Mouse (Mus musculus) liver, postnatal 0 days (tissue): Measurements from ENCODE around the gene Cops4. TPM values are rescaled to one million over a fixed set of nuclear protein-coding genes. Genes with fewer than 3 reads are reported as not detected.

ENCODE experiments used
- ATAC-seq: fragments of 200-750 bp; cut with Nextera tagmentation; 2 replicates; pipeline ENCODE4 v1.8.0; 2017; ENCODE audit warnings: mild to moderate bottlenecking, moderate library complexity
- DNase-seq: peaks from one replicate; pipeline ENCODE4 v3.0.0-alpha.2; 2016
- H3K27ac ChIP-seq: fragments of 300-500 bp; sonication (generic); 2 replicates; pipeline ENCODE4 v1.5.1; 2014; ENCODE audit warnings: antibody characterized with exemption, moderate library complexity, mild to moderate bottlenecking, low read depth
- H3K27me3 ChIP-seq: fragments of 300-500 bp; sonication (generic); 2 replicates; pipeline ENCODE4 v1.6.1; 2014; ENCODE audit warnings: low read length, control low read depth, mixed read lengths; ENCODE audit not compliant: insufficient read depth
- H3K36me3 ChIP-seq: fragments of 300-500 bp; sonication (generic); replicated peaks from 2 replicates; pipeline ENCODE4 v1.6.1; 2014; ENCODE audit warnings: mild to moderate bottlenecking, control low read depth, low read length, moderate library complexity, mixed read lengths; ENCODE audit not compliant: insufficient read depth
- H3K4me1 ChIP-seq: fragments of 300-500 bp; sonication (generic); 2 replicates; pipeline ENCODE4 v1.6.1; 2014; ENCODE audit warnings: antibody characterized with exemption, mild to moderate bottlenecking, control low read depth; ENCODE audit not compliant: insufficient read depth
- H3K4me2 ChIP-seq: fragments of 300-500 bp; sonication (generic); 2 replicates; pipeline ENCODE4 v1.6.1; 2014; ENCODE audit warnings: low read depth, mild to moderate bottlenecking, low read length, moderate library complexity, mixed read lengths
- H3K4me3 ChIP-seq: fragments of 300-500 bp; sonication (generic); 2 replicates; pipeline ENCODE4 v1.5.1; 2014; ENCODE audit warnings: low read depth, low read length
- H3K9ac ChIP-seq: fragments of 300-500 bp; sonication (generic); replicated peaks from 2 replicates; pipeline ENCODE4 v1.6.1; 2014; ENCODE audit warnings: mild to moderate bottlenecking, moderate library complexity
- H3K9me3 ChIP-seq: fragments of 300-500 bp; sonication (generic); 2 replicates; pipeline ENCODE4 v1.6.1; 2016; ENCODE audit warnings: mild to moderate bottlenecking, control low read depth, low read length, mixed read lengths
- CTCF ChIP-seq: sonication (generic); IDR thresholded peaks from 2 replicates; pipeline ENCODE4 v1.5.1; 2016; ENCODE audit warnings: antibody characterized with exemption, low read depth
- EP300 ChIP-seq: IDR thresholded peaks from 2 replicates; pipeline ENCODE4 v1.6.1; 2016; ENCODE audit warnings: antibody characterized with exemption, low read depth, mild to moderate bottlenecking
- WGBS: fragments of 180-500 bp; shearing (Covaris S2); extraction: QIAGEN DNeasy Blood & Tissue Kit; methylation state at CpG from one replicate; pipeline ENCODE4 v1.1.7; 2014; ENCODE audit not compliant: insufficient replicate concordance; 5-methylcytosine and 5-hydroxymethylcytosine counted together
- polyA plus RNA-seq: library from polyadenylated mRNA; unstranded; fragments of >200 nt; fragmentation: Nextera tagmentation; extraction: Ambion mirVana; gene quantifications from 2 replicates; pipeline ENCODE4 v1.2.1, GENCODE M21; 2015

Gene Cops4
- polyA plus RNA-seq, 1 experiment from 2014 or later = 50.1 TPM

DNA sequence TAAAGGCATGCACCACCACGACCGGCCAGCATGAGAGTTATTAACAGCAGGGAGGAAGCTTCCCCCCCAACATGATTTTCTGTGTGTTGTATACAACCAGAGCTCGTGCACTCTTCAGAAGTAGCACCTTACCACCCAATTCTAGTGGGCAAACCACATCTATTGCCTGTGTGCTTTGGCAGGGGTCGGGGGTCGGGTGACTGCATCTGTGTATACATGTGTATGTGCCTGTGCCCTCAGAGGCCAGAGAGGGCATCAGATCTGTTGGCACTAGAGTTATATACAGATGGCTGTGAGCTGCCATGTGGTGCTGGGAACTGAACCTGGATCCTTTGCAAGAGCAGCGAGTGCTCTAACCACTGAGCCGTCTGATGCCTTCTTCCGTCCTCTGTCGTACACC is 6.8 kb downstream of the Cops4 start:
- H3K9me3 ChIP-seq = no peaks in the 10 kb centered on the region
- no peak overlapping the region for H3K27ac ChIP-seq
- H3K4me2 ChIP-seq = no peak overlapping the region
- H3K36me3 ChIP-seq = peaks cover 14% of the 10 kb centered on the region
- DNase-seq (no peak), ATAC-seq (no peak)
- peaks cover 10% of the 10 kb centered on the region for H3K4me1 ChIP-seq
- H3K27me3 ChIP-seq = no peaks in the 10 kb centered on the region
- TF ChIP-seq EP300 (no peak), CTCF (no peak)
- no peak overlapping the region for H3K4me3 ChIP-seq
- no peak overlapping the region for H3K9ac ChIP-seq
- WGBS = 90% methylated on average over 9 of the region's 9 CpGs

DNA sequence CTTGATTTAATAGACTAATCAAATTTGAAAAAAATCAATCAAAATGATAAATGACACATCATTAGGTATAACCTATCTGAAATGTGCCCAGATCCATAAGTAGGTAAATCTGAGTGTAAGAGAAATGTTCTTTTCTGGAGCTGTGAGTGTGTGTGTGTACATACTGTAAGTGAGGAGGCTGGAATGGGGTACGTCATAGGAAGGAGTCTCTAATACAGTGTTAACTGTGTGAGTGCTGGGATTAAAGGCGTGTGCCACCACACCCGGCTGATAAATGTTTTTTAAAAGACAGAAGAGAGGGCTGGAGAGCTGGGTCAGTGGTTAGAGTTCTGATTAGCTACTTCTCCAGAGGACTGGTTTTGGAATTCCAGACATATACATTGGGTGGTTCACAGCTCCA is 7.5 kb downstream of the Cops4 start:
- Histone ChIP-seq H3K9ac (no peak overlapping the region), H3K27me3 (no peaks in the 10 kb centered on the region), H3K4me2 (0 out of 2 replicates have a peak overlapping the region, but pooled peaks have one; percentile 22), H3K4me3 (no peak overlapping the region), H3K27ac (no peak overlapping the region; the same call in 1 of the 2 replicates), H3K4me1 (peaks cover 3% of the 10 kb centered on the region), H3K36me3 (peaks cover 21% of the 10 kb centered on the region), H3K9me3 (no peaks in the 10 kb centered on the region)
- TF ChIP-seq EP300 (no peak), CTCF (no peak)
- 37% methylated on average over 3 of the region's 3 CpGs for WGBS
- DNase-seq (no peak), ATAC-seq (no peak)

DNA sequence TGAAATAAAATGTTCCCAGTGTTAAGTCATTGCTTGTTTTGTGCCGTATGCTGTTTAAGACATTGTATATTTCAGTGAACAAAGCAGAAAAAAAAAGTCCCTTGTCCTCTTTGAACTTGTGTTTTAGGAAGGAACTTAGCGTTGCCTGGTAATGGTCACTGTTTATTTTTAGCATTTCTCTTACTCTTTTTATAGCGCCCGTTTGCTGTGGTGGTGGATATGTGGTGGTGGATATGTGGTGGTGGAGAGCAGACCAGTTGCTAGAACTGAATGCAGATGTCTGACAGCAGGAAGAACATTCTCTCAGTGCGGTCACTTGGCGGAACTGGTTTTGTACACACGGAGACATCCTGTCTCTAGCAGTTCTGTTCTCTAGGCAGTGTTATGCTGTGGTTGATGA is 8.1 kb downstream of the Cops4 start:
- WGBS = 32% methylated on average over 7 of the region's 7 CpGs
- DNase-seq (peak; percentile 42), ATAC-seq (peak; percentile 74)
- H3K9me3 ChIP-seq = no peaks in the 10 kb centered on the region
- 0 out of 2 replicates have a peak overlapping the region, but pooled peaks have one; percentile 22 for H3K4me2 ChIP-seq
- H3K9ac ChIP-seq = no peak overlapping the region
- no peak overlapping the region for H3K27ac ChIP-seq
- H3K36me3 ChIP-seq = peaks cover 26% of the 10 kb centered on the region
- 0 out of 2 replicates have a peak, but pooled peaks cover 3% of the 10 kb centered on the region for H3K4me1 ChIP-seq
- no peak overlapping the region for H3K4me3 ChIP-seq
- H3K27me3 ChIP-seq = no peaks in the 10 kb centered on the region
- TF ChIP-seq EP300 (no peak), CTCF (peak; percentile 20; the same call in 1 of the 2 replicates)

DNA sequence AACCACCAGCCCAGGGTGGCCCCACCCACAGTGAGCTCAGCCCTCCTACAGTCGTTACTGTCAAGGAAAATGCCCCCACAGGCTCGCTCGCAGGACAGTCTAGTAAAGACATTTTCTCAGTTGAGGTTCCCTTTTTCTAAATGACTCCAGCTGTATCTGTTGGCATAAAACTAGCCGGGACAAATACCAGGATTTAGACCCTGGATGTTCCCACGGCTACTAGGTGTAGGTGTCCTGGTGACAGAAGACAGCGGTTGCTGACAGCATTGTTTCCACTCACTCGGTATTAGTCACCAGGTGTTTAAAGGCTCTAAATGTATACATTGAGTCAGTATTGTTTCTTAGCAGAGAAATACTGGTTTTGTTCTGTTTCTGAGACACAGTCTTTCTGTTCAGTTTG is 17.7 kb downstream of the Cops4 start:
- Histone ChIP-seq H3K4me2 (no peak overlapping the region), H3K4me3 (no peak overlapping the region), H3K9ac (no peak overlapping the region), H3K9me3 (no peaks in the 10 kb centered on the region), H3K27me3 (no peaks in the 10 kb centered on the region), H3K27ac (no peak overlapping the region), H3K36me3 (peaks cover 55% of the 10 kb centered on the region), H3K4me1 (no peaks in the 10 kb centered on the region)
- 81% methylated on average over 7 of the region's 7 CpGs for WGBS
- ATAC-seq = no peak
- no peak for DNase-seq
- TF ChIP-seq EP300 (no peak), CTCF (no peak)

DNA sequence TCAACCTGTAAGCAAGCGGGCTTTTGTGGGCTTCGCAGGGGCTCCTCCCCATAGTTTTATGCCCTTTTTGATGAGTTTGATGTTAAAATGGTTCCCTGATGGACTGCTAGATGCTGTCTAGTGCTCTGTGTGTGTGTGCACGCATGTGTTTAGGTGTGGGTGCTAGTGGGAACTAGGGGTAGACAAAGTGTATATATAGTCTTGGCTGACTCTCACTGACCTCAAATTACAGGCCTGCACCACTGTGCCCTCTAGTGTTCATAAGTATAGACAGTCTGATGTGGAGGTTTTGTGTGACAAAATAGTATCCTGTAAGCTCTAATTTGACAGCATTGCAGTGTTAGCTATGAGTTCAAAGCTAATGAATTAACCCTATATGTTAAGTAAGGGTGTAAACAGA is 18.5 kb downstream of the Cops4 start:
- H3K9ac ChIP-seq = no peak overlapping the region
- no peaks in the 10 kb centered on the region for H3K27me3 ChIP-seq
- ATAC-seq (peak; percentile 53), DNase-seq (peak; percentile 31)
- WGBS = 77% methylated on average over 3 of the region's 3 CpGs
- H3K36me3 ChIP-seq = peaks cover 50% of the 10 kb centered on the region
- TF ChIP-seq EP300 = no peak
- TF ChIP-seq CTCF = peak; percentile 86
- H3K4me1 ChIP-seq = no peaks in the 10 kb centered on the region
- H3K9me3 ChIP-seq = no peaks in the 10 kb centered on the region
- no peak overlapping the region for H3K27ac ChIP-seq
- H3K4me2 ChIP-seq = no peak overlapping the region
- H3K4me3 ChIP-seq = no peak overlapping the region

DNA sequence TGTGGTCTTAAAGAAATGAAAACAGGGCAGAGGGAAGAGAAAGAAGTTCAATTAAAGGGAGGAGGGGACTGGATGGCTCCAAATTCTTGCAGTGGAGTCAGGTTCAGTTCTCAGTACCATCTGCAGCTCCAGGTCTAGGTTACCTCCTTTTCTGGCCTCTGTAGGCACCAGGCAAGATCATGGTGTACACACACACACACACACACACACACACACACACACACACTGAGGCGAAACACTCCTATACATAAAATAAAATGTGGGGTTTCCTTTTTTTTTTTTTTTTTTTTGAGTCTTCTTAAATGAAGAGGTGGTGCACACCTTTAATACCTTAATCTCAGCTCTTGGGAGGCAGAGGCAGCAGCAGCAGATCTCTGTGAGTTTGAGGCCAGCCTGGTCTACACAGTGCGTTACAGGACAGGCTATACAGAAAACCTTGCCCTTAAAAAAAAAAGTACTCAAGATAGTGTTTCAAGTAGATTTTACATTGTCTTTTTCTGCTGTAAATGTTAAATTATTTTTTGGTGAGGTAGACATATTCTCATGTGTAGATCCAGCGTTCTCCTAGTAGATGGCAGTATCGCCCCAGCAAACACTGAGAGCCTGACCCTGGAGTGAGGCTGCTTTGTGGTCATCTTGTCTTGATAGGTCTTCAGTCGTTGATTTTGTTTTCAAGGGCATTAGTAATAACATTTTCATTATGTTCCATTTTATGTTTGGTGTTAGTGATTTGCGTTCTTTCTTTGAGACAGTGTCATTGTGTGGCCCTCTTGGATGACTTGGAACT is 28.4 kb downstream of the Cops4 start:
- Histone ChIP-seq H3K27ac (no peak overlapping the region), H3K4me2 (no peak overlapping the region), H3K4me3 (no peak overlapping the region), H3K9me3 (no peaks in the 10 kb centered on the region), H3K9ac (no peak overlapping the region), H3K4me1 (0 out of 2 replicates have a peak, but pooled peaks cover 4% of the 10 kb centered on the region), H3K27me3 (no peaks in the 10 kb centered on the region), H3K36me3 (peaks cover 60% of the 10 kb centered on the region)
- no peak for DNase-seq
- 83% methylated on average over 6 of the region's 6 CpGs for WGBS
- no peak for ATAC-seq
- TF ChIP-seq CTCF (peak; percentile 63), EP300 (no peak)
